Mouse (Mus musculus) left cerebral cortex, adult 2 months (tissue): ENCODE results near the gene Nme9. TPM values are rescaled to one million over a fixed set of nuclear protein-coding genes. Genes with fewer than 3 reads are reported as not detected.

ENCODE experiments used
- DNase-seq, 2 experiments: peaks; one replicate each; pipeline ENCODE4 v3.0.0; 2021 to 2022; ENCODE audit warnings: low spot score in 2 of 2, mixed read lengths in 1 of 2; ENCODE audit errors: extremely low spot score in 1 of 2
- H3K27ac ChIP-seq: fragments of 200-600 bp; 2 replicates; pipeline ENCODE4 v1.8.1; 2022
- H3K4me3 ChIP-seq: fragments of 200-600 bp; 2 replicates; pipeline ENCODE4 v1.8.1; 2022
- CTCF ChIP-seq: fragments of 200-600 bp; IDR thresholded peaks from 2 replicates; pipeline ENCODE4 v1.8.1; 2022; ENCODE audit warnings: antibody characterized with exemption, mild to moderate bottlenecking, moderate library complexity
- intact Hi-C: fragments of 180-260 bp; cut with DNase I; formaldehyde crosslinking; loops from one replicate; pipeline ENCODE4 v1.15.1; 2025
- total RNA-seq, 2 experiments: library from RNA; stranded (reverse); gene quantifications; 2 replicates each; pipeline ENCODE4 v1.2.3; 2021

Gene Nme9
- total RNA-seq, 2 experiments from 2014 or later, result not detected

- no peak for DNase-seq
- no peak for TF ChIP-seq CTCF
- intact Hi-C loops, result no loop called here
- no peak overlapping the region for H3K4me3 ChIP-seq
- H3K27ac ChIP-seq, result no peak overlapping the region
Observed at GRCm38 (mm10) chr9:99487841-99488240, 36.6 kb downstream of the Nme9 start.

GRCm38 (mm10) chr9:99491050-99491449 is 39.8 kb downstream of the Nme9 start:
- Histone ChIP-seq H3K27ac (no peak overlapping the region), H3K4me3 (no peak overlapping the region)
- no peak for TF ChIP-seq CTCF
- intact Hi-C loops, result no loop called here
- no peak for DNase-seq

GRCm38 (mm10) chr9:99492634-99493200 is 41.4 kb downstream of the Nme9 start:
- DNase-seq, result no peak
- Histone ChIP-seq H3K27ac (no peak overlapping the region), H3K4me3 (no peak overlapping the region)
- intact Hi-C loops, result no loop called here
- no peak for TF ChIP-seq CTCF

DNA sequence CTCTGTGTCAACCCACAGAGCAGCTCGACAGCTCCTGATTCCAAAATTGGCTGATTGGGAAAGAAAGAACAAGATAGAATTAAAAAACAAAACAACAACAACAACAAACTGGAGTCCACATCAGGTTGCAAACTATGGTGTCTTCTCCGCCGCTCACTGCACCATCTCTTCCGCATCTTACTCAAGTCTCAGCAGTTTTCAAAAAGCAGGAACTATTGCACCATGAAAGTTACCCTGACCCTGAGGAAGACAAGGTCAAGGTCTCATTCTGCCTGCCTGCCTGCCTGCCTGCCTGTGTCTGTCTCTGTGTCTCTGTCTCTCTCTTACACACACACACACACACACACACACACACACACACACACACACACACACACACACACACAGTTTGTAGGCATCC is 48.1 kb downstream of the Nme9 start:
- H3K4me3 ChIP-seq, result no peak overlapping the region
- no peak for TF ChIP-seq CTCF
- H3K27ac ChIP-seq, result no peak overlapping the region
- intact Hi-C loops, result no loop called here
- DNase-seq, result no peak

- Histone ChIP-seq H3K4me3 (no peak overlapping the region), H3K27ac (no peak overlapping the region)
- no peak for TF ChIP-seq CTCF
- intact Hi-C loops, result no loop called here
- DNase-seq, result no peak
Observed at GRCm38 (mm10) chr9:99505875-99506274, 54.6 kb downstream of the Nme9 start.

Other genes with a start within 250 kb of the Nme9 start
- not detected for gene Faiml, start 214.2 kb upstream of the Nme9 start, total RNA-seq
- 10 to 100 TPM; 21.2 to 30.6 TPM for gene Cep70, start 208.1 kb upstream of the Nme9 start, total RNA-seq
- 1 to 10 TPM; 1.7 to 2.1 TPM for gene Esyt3, start 92.9 kb upstream of the Nme9 start, total RNA-seq
- 100 to 1,000 TPM; 166 TPM for gene Mras, start 14.1 kb upstream of the Nme9 start, total RNA-seq
- 10 to 100 TPM; 52.5 to 54.9 TPM for gene Armc8, start 117.4 kb downstream of the Nme9 start, total RNA-seq
- 10 to 100 TPM; 14.2 to 15.9 TPM for gene Dbr1, start 124.3 kb downstream of the Nme9 start, total RNA-seq
- under 1 TPM in 1 of 2 experiments, not detected in 1; 0.21 TPM for gene A4gnt, start 161.0 kb downstream of the Nme9 start, total RNA-seq
- gene Dzip1l, start 178.0 kb downstream of the Nme9 start, total RNA-seq, result 10 to 100 TPM; 32.4 to 33.8 TPM